Mouse (Mus musculus) intestine, embryonic 16.5 days (tissue): ENCODE data around the gene Pgpep1l. TPM values are rescaled to one million over a fixed set of nuclear protein-coding genes. Genes with fewer than 3 reads are reported as not detected.
"Not testable (repeated sequence)": the region's sequence is repeated elsewhere in the genome, so short reads cannot be mapped to it uniquely, and the experiment has no call there.

ENCODE experiments used
- ATAC-seq: fragments of 200-750 bp; cut with Nextera tagmentation; 2 replicates; pipeline ENCODE4 v1.8.0; 2017; ENCODE audit warnings: moderate TSS enrichment, moderate library complexity
- H3K27ac ChIP-seq: fragments of 300-500 bp; sonication (generic); 2 replicates; pipeline ENCODE4 v1.5.1; 2014; ENCODE audit warnings: mild to moderate bottlenecking, low read length
- H3K27me3 ChIP-seq: fragments of 300-500 bp; sonication (generic); replicated peaks from 2 replicates; pipeline ENCODE4 v1.6.1; 2014; ENCODE audit warnings: low read length, control low read depth, mixed read lengths; ENCODE audit not compliant: control insufficient read depth, insufficient read depth
- H3K36me3 ChIP-seq: fragments of 300-500 bp; sonication (generic); 2 replicates; pipeline ENCODE4 v1.6.1; 2014; ENCODE audit warnings: low read length, control low read depth; ENCODE audit not compliant: control insufficient read depth, insufficient read depth
- H3K4me1 ChIP-seq: fragments of 300-500 bp; sonication (generic); 2 replicates; pipeline ENCODE4 v1.6.1; 2014; ENCODE audit warnings: low read length, control low read depth, mixed read lengths; ENCODE audit not compliant: control insufficient read depth, insufficient read depth
- H3K4me2 ChIP-seq: fragments of 300-500 bp; sonication (generic); 2 replicates; pipeline ENCODE4 v1.6.1; 2014; ENCODE audit warnings: low read depth, low read length, control low read depth
- H3K4me3 ChIP-seq: fragments of 300-500 bp; sonication (generic); 2 replicates; pipeline ENCODE4 v1.5.1; 2014; ENCODE audit warnings: mild to moderate bottlenecking, low read length
- H3K9ac ChIP-seq: fragments of 300-500 bp; sonication (generic); 2 replicates; pipeline ENCODE4 v1.6.1; 2014; ENCODE audit warnings: low read depth, low read length
- H3K9me3 ChIP-seq: fragments of 300-500 bp; sonication (generic); 2 replicates; pipeline ENCODE4 v1.6.1; 2016; ENCODE audit warnings: low read length, control low read depth; ENCODE audit not compliant: control insufficient read depth
- WGBS: fragments of 180-500 bp; shearing (Covaris S2); extraction: QIAGEN DNeasy Blood & Tissue Kit; methylation state at CpG from one replicate; pipeline ENCODE4 v1.1.7; 2014; 5-methylcytosine and 5-hydroxymethylcytosine counted together
- polyA plus RNA-seq: library from polyadenylated mRNA; unstranded; fragments of >200 nt; fragmentation: Nextera tagmentation; extraction: Ambion mirVana; gene quantifications from 2 replicates; pipeline ENCODE4 v1.2.1, GENCODE M21; 2015

The Pgpep1l gene
- polyA plus RNA-seq, 1 experiment from 2014 or later = not detected

DNA sequence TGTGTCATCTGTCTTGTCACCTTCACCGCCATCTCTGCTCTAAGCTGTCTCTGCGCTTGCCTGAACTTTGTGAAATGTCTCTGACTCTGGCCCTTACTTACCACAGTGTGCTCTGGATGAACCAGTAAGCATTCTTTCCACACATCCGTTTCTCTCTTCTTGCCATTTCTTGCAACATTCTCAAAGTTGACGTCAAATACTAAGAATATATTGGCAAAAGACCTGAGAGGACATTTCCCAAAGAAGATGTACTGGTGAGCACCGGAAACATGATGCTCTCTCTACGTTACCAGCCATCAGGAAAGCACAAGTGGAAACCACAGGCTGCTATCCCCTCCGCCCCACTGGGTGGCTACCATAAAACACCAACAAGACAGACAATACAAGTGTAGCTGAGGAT, 19.7 kb upstream of the Pgpep1l start:
- Histone ChIP-seq H3K9me3 (no peaks in the 10 kb centered on the region), H3K9ac (no peak overlapping the region), H3K4me2 (no peak overlapping the region), H3K4me1 (no peaks in the 10 kb centered on the region), H3K36me3 (no peaks in the 10 kb centered on the region), H3K27ac (no peak overlapping the region), H3K4me3 (no peak overlapping the region), H3K27me3 (no peaks in the 10 kb centered on the region)
- ATAC-seq = no peak
- WGBS = 87% methylated on average over 7 of the region's 7 CpGs

GRCm38 (mm10) chr7:68283133-68283520, 19.1 kb upstream of the Pgpep1l start:
- H3K27ac ChIP-seq, H3K4me1 ChIP-seq, H3K27me3 ChIP-seq, H3K4me2 ChIP-seq, H3K9ac ChIP-seq, ATAC-seq, H3K9me3 ChIP-seq, H3K36me3 ChIP-seq, H3K4me3 ChIP-seq: not testable (repeated sequence)
- 78% methylated on average over 4 of the region's 4 CpGs for WGBS

- no peaks in the 10 kb centered on the region for H3K27me3 ChIP-seq
- no peak overlapping the region for H3K4me2 ChIP-seq
- no peaks in the 10 kb centered on the region for H3K36me3 ChIP-seq
- no peak for ATAC-seq
- H3K4me1 ChIP-seq = no peaks in the 10 kb centered on the region
- H3K9me3 ChIP-seq = no peaks in the 10 kb centered on the region
- no peak overlapping the region for H3K27ac ChIP-seq
- WGBS = 82% methylated on average over 22 of the region's 22 CpGs
- no peak overlapping the region for H3K4me3 ChIP-seq
- no peak overlapping the region for H3K9ac ChIP-seq
Measured at GRCm38 (mm10) chr7:68282304-68283132, 18.5 kb upstream of the Pgpep1l start.

GRCm38 (mm10) chr7:68281341-68281740, 17.3 kb upstream of the Pgpep1l start:
- Histone ChIP-seq H3K4me2 (no peak overlapping the region), H3K9ac (no peak overlapping the region), H3K4me1 (peaks cover 2% of the 10 kb centered on the region; the same call in 1 of the 2 replicates), H3K4me3 (no peak overlapping the region), H3K36me3 (no peaks in the 10 kb centered on the region), H3K27ac (no peak overlapping the region), H3K9me3 (no peaks in the 10 kb centered on the region), H3K27me3 (no peaks in the 10 kb centered on the region)
- WGBS = 76% methylated on average over 5 of the region's 5 CpGs
- ATAC-seq = no peak

GRCm38 (mm10) chr7:68280352-68280869, 16.4 kb upstream of the Pgpep1l start:
- H3K36me3 ChIP-seq = no peaks in the 10 kb centered on the region
- WGBS = 91% methylated on average over 19 of the region's 19 CpGs
- no peaks in the 10 kb centered on the region for H3K9me3 ChIP-seq
- no peak overlapping the region for H3K9ac ChIP-seq
- H3K4me2 ChIP-seq = no peak overlapping the region
- H3K27me3 ChIP-seq = no peaks in the 10 kb centered on the region
- H3K4me3 ChIP-seq = no peak overlapping the region
- peaks cover 5% of the 10 kb centered on the region; the same call in 1 of the 2 replicates for H3K4me1 ChIP-seq
- H3K27ac ChIP-seq = no peak overlapping the region
- ATAC-seq = no peak

DNA sequence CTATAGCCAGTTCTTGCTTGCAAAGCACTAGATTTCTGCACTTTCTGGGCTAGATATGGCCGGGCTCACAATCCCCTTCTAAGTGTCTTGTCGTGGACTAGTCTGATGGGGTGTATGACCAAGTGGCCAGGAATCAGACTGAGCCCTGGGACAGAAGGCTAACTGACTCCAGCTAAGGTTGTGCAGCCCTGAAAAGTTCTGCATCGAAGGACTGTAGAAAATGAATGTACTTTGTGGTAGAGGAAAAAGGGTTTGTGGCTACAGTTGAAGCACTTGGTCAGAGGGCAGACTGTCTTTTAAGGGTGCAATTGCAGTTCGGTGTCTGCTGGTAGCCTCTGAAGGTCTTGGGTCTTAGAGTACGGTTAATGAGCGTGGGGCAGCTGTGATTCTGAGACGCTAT, 15.4 kb upstream of the Pgpep1l start:
- Histone ChIP-seq H3K4me3 (no peak overlapping the region), H3K4me1 (peaks cover 5% of the 10 kb centered on the region; the same call in 1 of the 2 replicates), H3K9ac (no peak overlapping the region), H3K27ac (no peak overlapping the region), H3K27me3 (no peaks in the 10 kb centered on the region; the same call in 1 of the 2 replicates), H3K36me3 (no peaks in the 10 kb centered on the region), H3K4me2 (no peak overlapping the region), H3K9me3 (no peaks in the 10 kb centered on the region)
- no peak for ATAC-seq
- 85% methylated on average over 7 of the region's 7 CpGs for WGBS

DNA sequence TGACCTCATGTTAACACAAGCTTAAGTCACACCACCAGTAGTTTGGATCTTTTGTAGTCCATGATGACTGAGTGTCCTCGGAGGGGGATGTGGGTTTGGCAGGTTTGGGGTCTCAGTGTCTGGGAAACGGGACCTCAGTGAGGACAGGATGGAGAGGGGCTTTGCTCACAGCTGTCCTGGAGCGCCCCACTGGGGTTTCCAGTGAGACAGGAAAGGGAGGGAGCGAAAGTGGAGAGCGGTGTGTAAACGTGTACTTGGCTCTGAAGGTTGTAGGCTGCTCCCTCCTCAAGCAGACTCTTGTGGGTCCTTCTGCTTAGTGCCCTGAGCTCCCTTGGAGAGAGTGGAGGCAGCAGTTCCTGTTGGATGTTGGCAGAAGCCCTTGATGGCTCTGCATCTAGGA, 14.9 kb upstream of the Pgpep1l start:
- no peak overlapping the region for H3K4me3 ChIP-seq
- peaks cover 5% of the 10 kb centered on the region; the same call in 1 of the 2 replicates for H3K4me1 ChIP-seq
- no peak overlapping the region for H3K9ac ChIP-seq
- H3K36me3 ChIP-seq = no peaks in the 10 kb centered on the region
- H3K4me2 ChIP-seq = no peak overlapping the region
- H3K27me3 ChIP-seq = no peaks in the 10 kb centered on the region; the same call in 1 of the 2 replicates
- no peak overlapping the region for H3K27ac ChIP-seq
- no peaks in the 10 kb centered on the region for H3K9me3 ChIP-seq
- 60% methylated on average over 6 of the region's 6 CpGs for WGBS
- ATAC-seq = no peak

DNA sequence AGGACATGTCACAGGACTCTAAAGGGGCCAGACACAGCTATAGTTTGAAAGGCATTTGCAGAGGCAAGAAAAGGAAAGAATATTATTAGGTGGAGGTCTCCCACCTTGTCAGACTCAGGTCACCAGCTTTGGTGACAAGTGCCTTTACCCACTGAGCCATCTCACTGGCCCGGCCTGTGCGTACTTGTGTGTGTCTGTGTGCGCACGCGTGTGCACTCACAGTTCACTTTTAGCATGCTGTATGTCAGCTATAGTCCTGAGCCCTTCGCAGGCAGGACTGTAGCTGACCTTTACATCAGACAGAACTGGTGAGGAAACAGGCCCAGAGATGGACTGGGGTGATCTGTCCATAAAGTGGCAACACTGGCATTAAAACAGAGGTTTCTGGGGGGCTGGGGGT, 14.4 kb upstream of the Pgpep1l start:
- Histone ChIP-seq H3K4me2 (no peak overlapping the region), H3K4me3 (no peak overlapping the region), H3K27ac (no peak overlapping the region), H3K4me1 (peaks cover 5% of the 10 kb centered on the region; the same call in 1 of the 2 replicates), H3K9ac (no peak overlapping the region), H3K36me3 (no peaks in the 10 kb centered on the region), H3K9me3 (no peaks in the 10 kb centered on the region), H3K27me3 (no peaks in the 10 kb centered on the region; the same call in 1 of the 2 replicates)
- 96% methylated on average over 6 of the region's 6 CpGs for WGBS
- ATAC-seq = no peak

- WGBS = 75% methylated on average over 4 of the region's 4 CpGs
- Histone ChIP-seq H3K9ac (no peak overlapping the region), H3K4me1 (peaks cover 5% of the 10 kb centered on the region; the same call in 1 of the 2 replicates), H3K4me2 (no peak overlapping the region), H3K27me3 (no peaks in the 10 kb centered on the region; the same call in 1 of the 2 replicates), H3K27ac (no peak overlapping the region), H3K9me3 (no peaks in the 10 kb centered on the region), H3K36me3 (no peaks in the 10 kb centered on the region), H3K4me3 (no peak overlapping the region)
- no peak for ATAC-seq
Measured at GRCm38 (mm10) chr7:68277897-68278270, 13.9 kb upstream of the Pgpep1l start.
